Mouse (Mus musculus) urinary bladder, postnatal 14 days (tissue): ENCODE data around the gene Dnah14.
"Not testable (repeated sequence)": the region's sequence is repeated elsewhere in the genome, so short reads cannot be mapped to it uniquely, and the experiment has no call there.

ENCODE experiments used
- DNase-seq: peaks from one replicate; pipeline ENCODE4 v3.0.0; 2021; ENCODE audit warnings: low spot score

The Dnah14 gene

GRCm38 (mm10) chr1:181782600-181782999 lies 206.2 kb downstream of the Dnah14 start:
- not testable (repeated sequence) for DNase-seq

DNA sequence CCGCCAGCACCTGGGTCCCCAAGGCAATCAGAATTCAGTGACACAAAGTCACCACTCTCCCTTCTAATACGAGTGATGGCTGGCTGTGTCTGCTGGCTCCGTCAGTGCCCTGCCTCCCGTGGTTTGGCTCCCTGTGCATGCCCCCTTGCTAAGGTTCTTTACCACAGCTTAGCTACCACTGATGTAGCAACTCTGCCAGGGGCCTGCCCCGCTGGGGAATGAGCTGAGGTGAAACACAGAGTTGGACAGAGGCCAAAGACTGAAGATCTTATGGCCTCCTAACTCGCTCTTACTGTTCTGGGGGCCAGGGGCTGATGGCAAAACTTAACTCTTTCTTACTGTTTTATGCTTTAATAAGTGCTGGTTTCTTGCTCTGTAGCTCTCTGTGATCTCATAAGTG lies 213.6 kb downstream of the Dnah14 start:
- no peak for DNase-seq

DNA sequence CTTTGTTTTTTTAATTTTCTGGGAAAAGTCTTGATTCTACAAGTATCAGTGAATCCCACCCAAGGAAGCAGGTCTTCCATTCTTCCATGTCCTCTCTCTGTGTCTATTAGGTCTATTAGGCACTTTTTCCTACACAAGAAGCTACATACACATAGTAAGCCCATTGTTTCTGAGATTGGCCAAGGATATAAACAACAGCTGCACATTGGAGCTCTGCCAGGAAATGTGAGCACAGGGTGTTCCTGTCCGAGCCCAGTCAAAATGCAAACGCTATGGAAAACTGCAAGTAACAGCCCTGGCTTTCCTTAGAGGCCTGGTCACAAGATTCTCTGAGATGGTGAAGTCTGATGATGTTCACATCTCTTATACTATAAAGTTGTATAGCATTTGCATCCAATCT lies 217.2 kb downstream of the Dnah14 start:
- peak; percentile 40 for DNase-seq

DNA sequence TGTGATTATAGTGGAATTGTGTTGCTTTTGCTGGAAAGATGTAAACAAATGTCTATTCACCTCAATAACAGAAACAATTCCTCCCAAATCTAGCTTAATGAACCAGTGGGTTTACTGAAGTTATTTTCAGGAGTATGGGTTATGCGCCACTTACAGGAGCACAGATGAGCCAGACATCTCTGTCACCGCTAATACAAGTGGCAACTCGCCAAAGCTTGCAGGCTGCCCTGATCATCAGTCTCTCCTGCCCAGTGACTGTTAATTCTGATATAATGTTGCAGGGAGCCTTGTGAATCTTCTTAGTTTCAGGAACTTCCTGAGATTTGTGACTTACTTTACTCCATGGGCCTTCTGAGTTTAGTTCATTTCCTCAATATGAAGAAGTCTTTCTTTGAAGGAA lies 223.6 kb downstream of the Dnah14 start:
- DNase-seq, result no peak

GRCm38 (mm10) chr1:181800667-181801066 lies 224.3 kb downstream of the Dnah14 start:
- DNase-seq, result no peak

DNA sequence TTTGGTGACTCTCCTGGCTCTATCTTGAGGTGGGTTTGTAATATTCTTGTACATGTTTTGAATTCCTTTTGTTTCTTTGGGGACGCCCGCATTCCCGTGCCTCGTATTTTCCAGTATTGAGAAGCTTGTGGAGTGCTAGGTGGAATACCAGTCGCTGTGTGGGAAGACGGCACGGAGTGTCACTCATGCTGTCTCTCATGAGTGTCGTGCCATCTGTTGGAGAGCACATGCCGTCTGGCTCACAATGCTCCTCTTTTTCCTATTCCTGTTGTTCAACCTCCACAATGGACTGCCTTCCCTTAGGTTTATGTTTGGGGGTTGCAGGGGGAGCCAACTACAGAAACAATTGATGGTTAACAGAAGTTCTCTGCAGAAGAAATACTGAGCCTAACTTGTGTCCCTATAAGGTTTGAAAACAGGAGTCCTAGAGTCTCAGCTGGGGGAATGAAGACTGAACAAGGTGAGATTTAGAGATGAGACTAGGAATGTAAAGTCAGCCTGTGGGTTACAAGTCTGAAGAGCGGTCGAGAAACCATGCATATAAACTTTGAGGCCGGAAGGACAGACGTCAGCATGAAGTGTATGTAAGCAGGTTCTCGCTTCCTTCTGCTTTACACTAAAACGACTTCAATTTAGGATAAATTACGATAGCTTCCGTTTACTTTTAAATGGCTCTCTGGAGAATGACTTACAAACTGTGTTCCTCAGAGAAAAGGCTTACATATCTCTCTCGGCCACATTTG lies 235.3 kb downstream of the Dnah14 start:
- no peak for DNase-seq

DNA sequence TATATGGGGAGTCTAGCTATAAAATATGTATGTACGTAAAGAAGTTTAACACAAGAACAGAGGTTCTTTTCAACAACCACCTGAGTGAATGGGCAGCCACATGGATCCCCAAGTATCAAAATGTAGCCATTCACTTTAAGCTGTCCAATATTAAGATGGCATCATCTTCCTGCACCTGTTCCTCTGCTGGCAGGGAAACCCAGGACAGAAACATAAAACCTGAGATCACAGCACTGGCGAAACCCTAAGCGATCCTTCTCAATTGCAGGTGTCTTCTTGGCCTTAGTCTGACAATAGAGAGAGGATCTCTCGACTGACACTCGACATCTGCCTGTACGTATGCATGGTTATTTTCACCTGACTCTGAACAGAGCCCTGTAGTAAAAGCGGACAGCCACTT lies 250.4 kb downstream of the Dnah14 start:
- no peak for DNase-seq

DNA sequence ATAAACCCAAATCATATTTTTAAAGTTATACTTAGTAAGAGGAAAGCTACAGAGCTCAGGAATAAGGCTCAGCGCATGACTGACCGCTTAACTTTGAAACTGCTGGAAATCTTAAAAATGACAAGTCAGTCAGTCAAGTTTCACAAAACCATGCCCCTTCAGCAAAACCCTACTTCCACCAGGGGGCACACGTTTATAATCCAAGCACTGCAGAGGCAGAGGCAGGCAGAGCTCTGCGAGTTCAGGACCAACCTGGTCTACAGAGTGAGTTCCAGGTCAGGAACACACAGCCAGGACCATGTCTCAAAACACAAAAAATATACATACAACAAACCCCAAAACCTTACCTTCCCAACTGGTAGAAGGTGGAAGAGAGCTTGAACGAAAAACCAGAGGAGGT lies 252.0 kb downstream of the Dnah14 start:
- DNase-seq, result no peak

DNA sequence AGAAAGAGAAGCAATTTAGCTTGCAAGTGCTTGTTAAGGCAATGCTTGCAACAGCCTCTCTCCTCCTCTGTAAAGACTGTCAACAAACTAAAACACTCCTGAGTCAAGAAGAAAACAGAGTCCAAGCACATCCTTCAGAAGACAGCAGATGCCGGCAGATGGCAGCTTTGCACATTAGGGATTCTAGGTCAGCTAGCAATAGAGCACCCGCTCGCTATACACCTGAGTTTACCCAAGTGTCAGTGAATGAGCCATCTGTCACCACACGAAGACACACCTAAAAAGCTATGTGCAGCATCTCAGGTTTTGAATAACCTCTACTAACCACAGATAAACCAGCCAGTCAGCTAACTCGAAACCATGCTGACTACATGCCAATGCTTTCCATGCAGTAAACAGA lies 256.4 kb downstream of the Dnah14 start:
- DNase-seq, result no peak

DNA sequence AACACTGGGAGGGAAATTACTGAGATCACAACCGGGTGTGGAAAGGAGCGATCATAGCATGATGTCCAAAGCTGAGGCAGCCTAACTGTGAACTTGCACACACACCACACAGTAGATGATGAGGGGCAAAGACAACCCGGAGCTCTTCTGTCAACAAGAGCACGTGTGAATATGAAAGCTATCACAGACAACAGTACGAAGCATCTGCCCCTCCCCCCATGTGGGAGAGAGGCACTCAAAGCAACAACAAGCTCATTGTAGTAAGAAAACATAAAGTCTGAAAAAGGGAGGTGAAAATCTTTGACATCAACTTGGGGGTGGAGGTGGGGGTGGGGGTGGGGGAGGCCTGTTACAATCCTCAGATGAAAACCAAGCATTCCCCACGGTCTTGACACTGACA lies 256.8 kb downstream of the Dnah14 start:
- no peak for DNase-seq

DNA sequence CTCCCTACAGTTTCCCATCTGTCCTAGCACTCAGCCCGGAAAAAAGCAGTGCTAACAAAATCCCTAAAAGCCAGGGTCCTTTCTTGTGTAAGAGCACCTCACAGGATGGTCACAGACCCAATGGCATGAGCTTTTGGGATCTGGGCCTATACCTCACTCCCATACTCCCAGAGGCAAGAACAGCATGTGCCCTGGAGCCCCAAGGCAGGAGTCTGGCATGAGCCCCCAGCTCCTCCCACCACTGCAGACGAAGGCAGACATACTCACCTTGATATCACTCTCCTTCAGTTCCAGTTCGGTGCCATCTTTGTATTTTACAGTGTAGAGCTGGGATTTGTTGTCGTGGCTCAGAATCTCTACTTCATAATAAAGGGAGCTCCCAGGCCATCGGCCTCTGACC lies 261.8 kb downstream of the Dnah14 start:
- no peak for DNase-seq

- no peak for DNase-seq
Measured at GRCm38 (mm10) chr1:181839746-181840366, 263.5 kb downstream of the Dnah14 start.

GRCm38 (mm10) chr1:181841396-181841795 lies 265.0 kb downstream of the Dnah14 start:
- no peak for DNase-seq

DNA sequence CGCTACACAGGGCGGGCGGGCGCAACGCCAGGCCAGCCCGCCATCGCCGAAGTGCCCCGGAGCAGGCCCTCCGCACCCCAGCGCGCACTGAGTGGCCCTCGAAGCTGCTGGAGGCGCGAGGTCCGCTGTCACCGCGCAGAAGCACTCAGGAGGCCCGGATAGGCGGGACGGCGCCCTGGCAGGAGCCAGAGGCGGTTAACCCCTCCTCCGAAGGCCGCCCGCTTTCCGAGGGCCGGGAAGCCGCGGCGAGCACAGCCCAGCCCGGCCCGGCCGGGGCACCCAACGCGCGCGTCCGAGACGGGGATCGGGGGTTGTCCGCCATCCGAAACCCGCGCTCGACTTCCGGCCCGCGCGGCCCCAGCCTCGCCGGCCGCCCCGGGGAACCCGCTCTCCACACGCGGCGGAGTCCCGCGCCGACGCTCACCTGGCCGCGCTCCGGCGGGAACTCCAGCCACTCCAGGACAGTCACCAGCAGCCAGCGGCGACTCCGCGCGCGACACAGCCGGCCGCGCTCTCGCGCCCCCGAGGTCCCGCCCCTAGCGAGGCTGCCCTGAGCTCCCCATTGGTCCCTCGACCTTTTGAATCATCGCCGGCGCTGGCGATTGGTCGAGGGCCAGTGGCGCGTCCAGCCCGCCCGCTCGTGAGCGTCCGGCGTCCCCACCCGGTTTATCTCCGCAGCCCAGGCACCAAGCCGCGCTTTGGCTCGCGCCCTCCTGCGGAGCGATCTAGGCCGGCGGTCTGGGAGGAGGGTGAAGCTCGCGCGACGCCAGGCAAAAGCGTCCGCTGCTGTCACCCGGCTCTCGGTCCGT lies 265.7 kb downstream of the Dnah14 start:
- DNase-seq, result peak; percentile 97

GRCm38 (mm10) chr1:181842781-181843180 lies 266.4 kb downstream of the Dnah14 start, which contains the start of gene Lbr:
TSS of gene Lbr (minus strand) at chr1:181843046.
- DNase-seq, result no peak

GRCm38 (mm10) chr1:181844874-181845547 lies 268.7 kb downstream of the Dnah14 start:
- DNase-seq, result no peak

DNA sequence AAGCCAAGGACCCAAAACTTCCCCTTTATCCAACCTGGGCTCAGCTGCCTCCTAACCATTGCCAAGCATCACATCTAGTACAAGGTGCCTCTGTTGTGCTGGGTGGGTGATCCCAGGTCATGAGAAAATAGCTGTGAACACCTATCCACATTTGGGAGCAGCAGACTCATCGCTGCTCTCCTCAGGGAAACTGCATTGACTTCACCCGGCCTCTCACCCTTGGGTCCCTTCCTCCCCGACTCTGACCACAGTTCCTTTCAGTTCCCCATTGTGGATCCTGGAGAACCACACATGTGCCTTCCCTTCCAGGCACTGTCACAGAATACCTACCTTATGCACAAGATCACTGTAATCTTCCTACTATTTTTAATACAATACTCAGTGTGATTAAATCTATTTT lies 269.4 kb downstream of the Dnah14 start:
- no peak for DNase-seq

GRCm38 (mm10) chr1:181847396-181847795 lies 271.0 kb downstream of the Dnah14 start:
- no peak for DNase-seq

DNA sequence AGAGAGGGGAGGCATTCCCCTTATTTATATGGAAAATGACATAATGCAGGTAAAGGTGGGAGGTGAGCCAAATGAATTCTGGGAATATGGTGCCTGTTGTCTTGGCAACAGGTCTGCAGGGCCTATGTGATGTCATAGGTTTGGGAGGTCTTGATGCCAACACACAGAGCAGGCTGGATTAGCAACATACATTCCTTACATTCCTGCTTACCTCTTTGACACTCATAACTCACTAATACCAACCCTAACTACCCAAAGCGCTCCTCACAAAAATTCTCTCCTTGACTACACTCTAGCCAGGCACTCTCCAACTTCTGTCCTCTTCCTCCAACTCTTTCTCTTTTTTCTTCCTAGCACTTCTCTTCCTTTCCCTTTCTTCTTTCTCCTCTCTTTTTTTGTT lies 271.9 kb downstream of the Dnah14 start:
- no peak for DNase-seq

DNA sequence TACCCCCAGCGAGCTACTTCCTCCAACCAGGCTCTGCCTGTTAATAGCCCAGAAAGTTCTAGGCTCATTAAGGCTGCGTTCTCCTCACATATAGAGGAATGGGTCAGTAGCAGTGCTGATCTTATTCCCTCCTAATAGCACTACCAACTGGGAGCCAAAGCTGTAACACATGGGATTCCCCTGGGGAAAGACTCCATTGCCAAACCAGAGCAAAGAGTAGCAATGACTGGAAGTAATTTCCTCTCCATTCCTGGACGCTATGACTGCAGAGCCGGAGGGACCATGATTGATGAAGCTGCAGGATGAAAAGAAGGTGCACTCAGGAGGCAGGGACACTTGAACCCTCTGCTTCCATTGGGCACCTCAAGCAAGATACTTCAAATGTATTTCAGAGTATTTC lies 274.1 kb downstream of the Dnah14 start:
- DNase-seq, result no peak

- DNase-seq, result peak; percentile 59
Measured at GRCm38 (mm10) chr1:181851521-181852310, 275.4 kb downstream of the Dnah14 start.

- DNase-seq, result no peak
Measured at GRCm38 (mm10) chr1:181852466-181852865, 276.1 kb downstream of the Dnah14 start.
